Mouse (Mus musculus) 3134 (cell line): ENCODE measurements around the gene Tmem258.

ENCODE experiments used
- DNase-seq: peaks from one replicate; pipeline ENCODE4 v3.0.0-alpha.2; 2011; ENCODE audit warnings: low spot score; ENCODE audit not compliant: insufficient read length; ENCODE audit errors: extremely low read depth

Gene Tmem258

GRCm38 (mm10) chr19:10183299-10183983 lies 20.4 kb upstream of the Tmem258 start:
- no peak for DNase-seq

GRCm38 (mm10) chr19:10184096-10184495 lies 19.7 kb upstream of the Tmem258 start:
- peak; percentile 72 for DNase-seq

GRCm38 (mm10) chr19:10185876-10186275 lies 17.9 kb upstream of the Tmem258 start:
- DNase-seq, result no peak

DNA sequence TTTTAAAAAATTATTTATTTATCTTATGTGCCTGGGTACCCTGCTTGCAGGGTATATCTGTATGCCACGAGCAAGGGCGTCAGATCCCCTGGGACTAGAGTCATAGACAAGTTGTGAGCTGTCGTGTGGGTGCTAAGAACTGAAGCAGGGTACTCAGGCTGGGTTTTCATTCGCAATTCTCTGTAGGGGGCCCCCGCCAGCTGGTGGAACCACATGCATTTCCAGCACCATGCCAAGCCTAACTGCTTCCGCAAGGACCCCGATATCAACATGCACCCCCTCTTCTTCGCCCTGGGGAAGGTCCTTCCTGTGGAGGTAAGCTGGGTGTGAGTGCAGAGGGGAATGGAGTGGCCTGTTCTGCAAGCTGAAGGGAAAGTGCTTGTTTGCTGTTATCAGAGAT lies 17.2 kb upstream of the Tmem258 start:
- DNase-seq, result no peak

- no peak for DNase-seq
Observed at GRCm38 (mm10) chr19:10188281-10188811, 15.5 kb upstream of the Tmem258 start.

DNA sequence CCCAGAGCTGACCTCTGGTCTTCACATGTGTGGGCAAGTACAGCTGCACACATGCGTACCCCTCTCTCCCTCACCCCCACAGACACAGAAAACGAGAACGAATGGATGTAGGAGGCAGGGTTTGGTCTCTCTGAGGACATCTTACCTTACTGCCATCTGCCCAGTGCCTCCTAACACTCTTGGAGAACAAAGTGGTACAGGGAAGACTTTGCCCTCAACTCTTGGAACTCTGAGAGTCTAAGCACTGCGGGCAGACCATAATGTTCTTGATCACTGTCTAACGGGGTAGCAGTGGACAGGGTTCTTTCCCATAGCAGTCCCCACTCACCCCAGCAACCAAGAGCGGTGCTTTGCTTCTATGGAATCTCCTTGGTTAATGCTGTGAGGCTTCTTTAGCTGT lies 14.8 kb upstream of the Tmem258 start:
- no peak for DNase-seq

DNA sequence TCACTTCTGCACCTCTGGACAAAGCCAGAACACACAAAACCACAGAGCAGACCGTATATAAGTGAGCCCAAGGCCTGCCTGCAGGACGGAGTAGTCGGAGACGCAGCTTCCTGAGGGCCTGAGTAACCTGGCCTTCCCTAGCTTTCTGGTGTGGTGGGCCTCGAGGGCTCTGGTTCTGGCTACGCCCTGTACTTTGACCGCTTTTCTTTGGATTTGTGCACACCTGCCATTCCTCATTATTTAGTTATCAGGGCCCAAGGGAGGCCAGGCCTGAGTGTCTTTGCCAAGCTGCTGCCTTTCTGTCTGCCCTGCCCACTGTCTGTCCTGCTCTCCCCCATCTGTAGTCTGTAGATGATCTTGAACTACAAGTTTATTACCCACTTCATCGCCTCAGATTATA lies 13.9 kb upstream of the Tmem258 start:
- no peak for DNase-seq

GRCm38 (mm10) chr19:10190796-10191195 lies 13.0 kb upstream of the Tmem258 start:
- no peak for DNase-seq

- DNase-seq, result no peak
Observed at GRCm38 (mm10) chr19:10191326-10191725, 12.5 kb upstream of the Tmem258 start.

DNA sequence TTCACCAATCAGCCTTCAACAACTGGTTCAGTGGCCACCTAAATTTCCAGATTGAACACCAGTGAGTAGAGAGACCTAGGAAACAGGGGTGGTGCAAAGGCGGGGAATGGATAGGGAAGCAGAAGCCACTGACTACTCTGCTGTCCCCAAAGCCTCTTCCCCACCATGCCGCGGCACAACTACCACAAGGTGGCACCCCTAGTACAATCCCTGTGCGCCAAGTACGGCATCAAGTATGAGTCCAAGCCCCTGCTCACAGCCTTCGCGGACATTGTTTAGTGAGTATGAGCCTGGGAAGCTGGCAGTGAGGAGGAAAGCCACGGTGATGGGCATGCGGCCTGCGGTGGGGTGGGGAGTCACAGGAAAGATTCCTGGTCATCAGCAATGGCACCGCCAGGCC lies 9.5 kb upstream of the Tmem258 start:
- no peak for DNase-seq

DNA sequence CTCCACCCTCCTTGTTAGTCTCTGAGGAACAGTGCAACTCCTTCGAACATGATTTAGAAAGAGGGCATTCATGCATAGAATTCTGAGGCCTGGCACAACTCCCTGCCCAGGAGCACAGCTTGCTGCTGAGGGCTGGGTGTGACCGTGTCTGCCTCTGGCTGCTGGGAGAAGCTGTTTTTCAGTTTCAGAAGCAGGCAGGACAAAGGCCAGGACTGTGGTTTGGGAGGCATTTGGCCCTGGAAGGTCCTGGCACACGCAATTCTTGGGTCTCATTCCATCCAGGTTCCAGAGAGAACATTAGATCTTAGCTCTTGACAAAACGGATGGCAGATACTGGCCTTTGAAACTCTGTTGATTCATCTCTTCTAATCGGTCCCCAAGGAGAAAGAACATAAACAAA lies 8.6 kb upstream of the Tmem258 start:
- peak; percentile 67 for DNase-seq

- no peak for DNase-seq
Observed at GRCm38 (mm10) chr19:10197130-10197529, 6.7 kb upstream of the Tmem258 start.

GRCm38 (mm10) chr19:10198286-10198685 lies 5.5 kb upstream of the Tmem258 start:
- no peak for DNase-seq

DNA sequence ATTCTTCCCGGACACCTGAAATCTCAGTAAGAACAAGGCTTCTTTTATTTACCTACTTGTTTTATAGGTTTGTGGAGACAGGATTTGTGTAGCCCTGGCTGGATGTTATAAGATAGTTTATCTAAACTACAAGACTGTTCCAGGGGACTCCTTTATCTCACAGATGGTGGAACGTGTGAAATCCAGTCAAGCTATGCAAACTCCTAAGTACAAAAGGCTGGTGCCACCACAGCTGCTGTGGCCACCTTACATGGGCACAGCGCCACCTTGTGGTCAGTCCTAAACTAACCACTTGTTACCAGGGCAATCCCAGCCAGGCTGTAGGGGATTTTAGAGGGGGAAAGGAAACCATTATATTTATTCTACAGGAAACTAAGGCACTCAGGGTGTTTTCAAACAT lies 5.1 kb upstream of the Tmem258 start:
- DNase-seq, result peak; percentile 42

DNA sequence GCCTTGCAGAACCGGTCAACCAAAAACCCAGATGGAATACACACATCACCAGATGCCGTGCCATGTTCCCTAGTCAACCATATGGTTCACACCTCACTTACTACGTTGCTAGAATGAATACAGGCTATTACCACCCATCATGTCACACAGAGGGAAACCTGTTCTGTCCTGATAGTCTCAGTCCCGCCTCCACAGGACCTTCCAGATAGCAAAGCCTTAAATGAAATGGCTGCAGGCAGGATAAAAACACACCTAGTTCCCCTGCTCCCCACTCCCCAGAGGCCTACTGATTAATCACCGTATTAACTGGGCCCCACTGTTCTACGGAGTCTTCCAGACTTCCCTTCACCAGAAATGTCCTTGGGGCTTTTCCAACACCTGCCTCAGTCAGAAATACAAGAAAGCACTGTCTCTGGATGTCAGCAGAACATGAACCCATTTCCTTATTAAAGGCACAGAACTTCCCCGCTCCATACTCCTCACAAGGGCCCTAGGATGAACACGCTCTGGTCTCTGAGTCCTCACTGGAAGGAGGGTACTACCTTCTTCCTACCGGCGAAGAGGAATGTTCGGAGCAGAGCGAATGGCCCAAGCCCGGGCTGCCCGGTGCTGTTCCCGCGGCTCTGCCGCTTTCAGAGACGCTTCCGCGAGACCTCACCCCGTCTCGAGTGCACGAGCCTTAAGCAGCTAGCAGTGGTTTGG lies 517 bp upstream of the Tmem258 start:
- no peak for DNase-seq

DNA sequence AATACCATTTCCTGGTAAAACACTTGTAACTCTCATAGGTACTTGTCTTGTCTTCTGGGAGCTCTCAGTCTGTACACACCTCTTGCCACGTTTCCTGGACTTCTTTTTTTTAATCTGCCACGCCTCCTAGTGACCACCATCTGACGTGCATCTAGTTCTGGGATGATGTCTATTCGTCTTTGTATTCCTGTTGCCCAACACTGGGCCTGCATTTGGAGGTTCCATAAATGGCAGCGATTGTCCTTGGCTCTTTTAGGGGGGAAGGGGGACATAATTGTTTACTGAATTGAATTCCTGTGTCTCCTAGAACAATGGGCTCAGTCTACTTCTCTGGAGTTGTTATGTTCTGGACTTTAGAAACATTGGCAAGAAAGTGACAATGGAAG lies 795 bp downstream of the Tmem258 start:
- no peak for DNase-seq

- no peak for DNase-seq
Observed at GRCm38 (mm10) chr19:10205051-10205450, 1.2 kb downstream of the Tmem258 start.

- no peak for DNase-seq
Observed at GRCm38 (mm10) chr19:10208851-10209250, 5.0 kb downstream of the Tmem258 start.

DNA sequence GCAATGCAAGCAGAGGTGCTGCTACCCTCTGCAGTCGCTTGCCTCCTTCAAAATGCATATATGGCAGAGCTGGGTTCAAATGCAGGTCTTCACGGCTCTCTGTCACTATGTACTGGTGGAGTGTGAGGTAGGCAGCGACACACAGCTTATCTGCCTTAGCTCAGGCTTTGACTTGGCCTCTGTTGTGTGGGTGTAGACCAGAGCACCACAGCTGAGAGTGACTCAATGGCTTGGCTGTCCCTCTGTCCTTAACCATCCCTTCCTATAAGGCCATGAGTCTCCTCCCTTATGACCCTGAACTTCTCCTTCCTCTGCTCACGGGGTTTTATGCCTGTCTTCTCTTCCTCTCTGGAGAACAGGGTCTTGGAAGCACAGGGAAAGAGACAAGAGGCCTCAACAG lies 7.1 kb downstream of the Tmem258 start:
- no peak for DNase-seq

GRCm38 (mm10) chr19:10213796-10214471 lies 10.1 kb downstream of the Tmem258 start:
- DNase-seq, result no peak

DNA sequence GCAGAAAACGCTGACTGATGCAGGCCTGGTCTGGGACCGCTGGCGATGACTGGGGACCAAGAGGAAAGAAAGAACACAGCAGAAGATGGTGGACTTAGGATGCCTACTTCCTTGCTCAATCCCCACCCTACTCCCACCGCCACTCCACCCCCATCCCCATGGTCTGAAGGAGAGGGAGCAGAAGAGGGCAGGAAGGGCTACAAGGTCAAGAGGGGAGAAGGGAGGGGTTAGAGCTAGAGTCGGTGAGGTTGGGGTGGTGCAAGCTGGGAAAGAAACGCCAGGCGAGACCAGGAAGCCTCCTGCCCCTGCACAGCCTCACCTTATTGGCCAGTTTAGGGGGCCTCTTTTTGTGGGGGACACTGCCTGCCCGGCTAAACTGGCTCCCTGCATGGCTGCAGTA lies 12.3 kb downstream of the Tmem258 start:
- no peak for DNase-seq

DNA sequence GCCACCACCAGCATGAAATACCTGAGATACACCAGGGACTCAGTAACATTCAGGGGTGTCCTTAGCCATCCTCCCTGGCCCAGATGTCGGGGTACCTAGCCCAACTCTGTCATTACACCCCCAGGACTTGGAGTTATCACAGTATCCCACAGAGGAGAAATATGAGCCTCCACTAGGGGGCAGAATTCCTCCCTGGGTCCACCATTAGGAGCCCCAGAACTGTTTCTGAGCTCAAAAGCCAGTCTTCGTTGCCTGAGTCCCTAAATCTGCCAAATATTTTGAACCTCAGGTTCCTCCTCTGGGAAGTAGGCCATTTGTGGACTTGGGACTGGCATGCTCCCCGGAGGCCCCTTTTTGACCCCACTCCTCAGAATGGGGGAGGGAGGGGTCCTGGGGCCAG lies 15.3 kb downstream of the Tmem258 start:
- DNase-seq, result no peak
